Mouse (Mus musculus) layer of hippocampus, adult 6 months (tissue): Measurements from ENCODE around the gene Dnm1l. TPM values are rescaled to one million over a fixed set of nuclear protein-coding genes. Genes with fewer than 3 reads are reported as not detected.

Experiments used
- long read RNA-seq, 2 experiments: library from polyadenylated mRNA; unstranded; transcript quantifications; one replicate each; pipeline ENCODE4 v2.0.0; 2019 to 2020
- polyA plus RNA-seq: library from polyadenylated mRNA; unstranded; fragments of <200 nt; fragmentation: Nextera tagmentation; gene quantifications from 2 replicates; pipeline ENCODE4 v1.2.3, GENCODE M21; 2021

The Dnm1l gene
- polyA plus RNA-seq, result 118 and 126 TPM in 2 replicates
- long read RNA-seq, experiment 1, partial matches to known transcripts, result 68 of 104 reads
- long read RNA-seq, experiment 1, other reads (novel, unspliced or antisense), result 34 of 104 reads
- long read RNA-seq, experiment 2, transcript Dnm1l-201 (18 exons, 3,951 nt), result major isoform, 6 of 399 reads
- long read RNA-seq, experiment 2, partial matches to known transcripts, result 16 of 399 reads
- long read RNA-seq, experiment 2, other reads (novel, unspliced or antisense), result 370 of 399 reads

DNA sequence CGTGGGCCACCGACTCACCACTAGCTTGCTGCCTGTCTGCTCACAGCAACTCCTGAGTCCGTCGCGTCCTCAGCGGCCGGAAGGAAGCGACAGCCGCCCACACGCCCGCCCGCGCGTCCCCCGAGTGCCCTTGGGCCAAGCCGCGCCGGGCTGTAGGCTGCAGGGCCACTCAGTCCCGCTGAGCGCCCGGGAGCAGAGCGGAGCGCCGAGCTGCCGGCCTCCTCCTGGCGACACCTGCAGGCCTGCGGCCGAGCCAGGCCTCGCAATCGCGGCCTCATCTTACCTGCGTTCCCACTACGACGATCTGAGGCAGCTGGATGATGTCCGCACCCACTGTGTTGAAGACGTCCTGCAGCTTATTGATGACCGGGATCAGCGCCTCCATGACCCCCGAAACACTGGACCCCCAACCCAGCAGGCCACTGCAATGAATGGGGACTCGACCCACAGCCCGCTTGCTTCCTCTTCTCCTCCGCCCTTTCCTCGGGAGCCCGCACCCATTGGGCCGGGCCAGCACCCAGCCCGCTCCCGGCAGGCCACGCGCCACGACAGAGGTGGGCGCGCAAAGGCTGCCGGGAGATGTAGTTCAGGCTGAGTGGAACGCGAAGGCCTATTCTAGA lies at the start of gene Dnm1l:
Dnm1l (minus strand) TSS at position 479 of the 620 bp plus-strand sequence.

DNA sequence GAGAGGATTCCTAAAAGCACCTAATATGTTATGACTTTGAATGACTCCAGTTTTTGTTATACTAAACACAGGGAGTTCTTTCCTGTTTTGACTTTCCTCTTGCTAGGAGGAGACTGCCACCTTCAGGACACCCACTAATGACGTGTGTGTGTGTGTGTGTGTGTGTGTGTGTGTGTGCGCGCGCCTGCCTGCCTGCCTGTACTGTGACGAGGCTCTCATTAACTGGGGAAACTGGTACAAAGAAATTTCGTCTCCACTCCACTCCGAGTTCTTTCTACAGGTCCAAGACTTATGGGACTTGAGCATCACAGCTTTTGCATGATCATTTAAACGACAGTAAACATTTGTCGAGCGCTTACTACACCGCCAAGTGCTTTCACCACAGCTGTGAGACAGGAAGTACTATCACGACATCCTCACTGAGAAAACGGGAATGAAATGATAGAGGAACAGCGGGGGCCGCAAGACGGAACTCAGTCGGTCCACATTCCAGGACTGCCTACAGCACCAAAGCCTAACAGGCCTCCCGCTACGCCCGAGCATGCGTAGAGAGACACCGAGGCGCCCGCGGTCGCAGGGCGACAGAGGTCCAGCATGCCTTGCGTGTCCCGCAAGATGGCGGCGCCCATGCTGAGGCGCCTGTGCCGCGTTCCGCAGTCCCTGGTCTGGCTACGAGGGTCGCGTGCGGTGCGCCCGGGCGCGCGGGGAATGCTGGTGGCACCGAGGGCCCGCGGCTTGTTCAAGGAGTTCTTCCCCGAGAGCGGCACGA lies 56.2 kb downstream of the Dnm1l start, which contains the start of gene Yars2:
Yars2 (plus strand) TSS at position 597 of the 769 bp plus-strand sequence.

Other genes with a start within 250 kb of the Dnm1l start
- 13.3 and 15.3 TPM in 2 replicates for gene Pkp2, start 145.6 kb downstream of the Dnm1l start, polyA plus RNA-seq
- gene Yars2, start 56.0 kb downstream of the Dnm1l start, polyA plus RNA-seq, result 32.6 and 37.1 TPM in 2 replicates
- 4.1 and 5.5 TPM in 2 replicates for gene Fgd4, start 241.6 kb upstream of the Dnm1l start, polyA plus RNA-seq